Mouse (Mus musculus) urinary bladder, postnatal 4 days (tissue): ENCODE measurements around the gene Gon7.

Experiments
- DNase-seq, 2 experiments: peaks; one replicate each; pipeline ENCODE4 v3.0.0; 2021 to 2022; ENCODE audit warnings: low spot score in 2 of 2

Gon7 gene

DNA sequence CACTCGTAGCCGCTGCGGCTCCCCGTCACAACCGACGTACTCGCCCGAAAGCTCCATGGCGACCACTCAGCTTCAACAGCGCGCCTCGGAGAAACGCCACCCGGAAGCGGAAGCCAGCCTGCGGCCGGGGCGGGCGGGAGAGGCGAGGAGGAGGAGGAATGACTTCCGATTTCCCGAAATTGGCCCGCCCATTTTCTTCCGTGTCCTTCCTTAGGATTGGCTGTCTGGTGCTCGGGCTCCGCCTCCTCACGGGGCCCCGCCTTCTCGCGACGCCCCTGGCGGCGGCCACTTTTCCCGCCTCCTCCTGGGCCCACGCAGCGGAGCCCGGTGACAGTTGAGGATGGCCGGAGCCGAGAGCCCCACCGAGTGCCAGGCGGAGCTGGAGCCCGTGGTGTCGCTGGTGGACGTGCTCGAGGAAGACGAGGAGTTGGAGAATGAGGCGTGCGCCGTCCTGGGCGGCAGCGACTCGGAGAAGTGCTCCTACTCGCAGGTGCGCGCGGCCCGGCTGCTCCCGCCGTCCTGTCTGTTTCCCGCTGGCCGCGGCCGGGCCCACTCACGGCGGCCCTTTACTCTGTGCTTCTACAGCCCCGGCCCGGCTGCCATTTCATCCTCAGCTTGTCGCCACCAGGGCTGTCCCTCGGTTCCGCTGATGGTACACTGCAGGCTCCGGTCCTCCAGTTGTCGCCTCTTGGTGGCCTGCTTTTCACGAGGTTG is at the start of gene Gon7, which contains the start of the genes Gm28051 and Ubr7:
Gon7 (minus strand) TSS at position 115 of the 714 bp plus-strand sequence.
Gm28051 (minus strand) TSS at position 77 of the 714 bp plus-strand sequence.
Ubr7 (plus strand) TSS at position 279 of the 714 bp plus-strand sequence.
- DNase-seq = peak; percentile 93 to 96

DNA sequence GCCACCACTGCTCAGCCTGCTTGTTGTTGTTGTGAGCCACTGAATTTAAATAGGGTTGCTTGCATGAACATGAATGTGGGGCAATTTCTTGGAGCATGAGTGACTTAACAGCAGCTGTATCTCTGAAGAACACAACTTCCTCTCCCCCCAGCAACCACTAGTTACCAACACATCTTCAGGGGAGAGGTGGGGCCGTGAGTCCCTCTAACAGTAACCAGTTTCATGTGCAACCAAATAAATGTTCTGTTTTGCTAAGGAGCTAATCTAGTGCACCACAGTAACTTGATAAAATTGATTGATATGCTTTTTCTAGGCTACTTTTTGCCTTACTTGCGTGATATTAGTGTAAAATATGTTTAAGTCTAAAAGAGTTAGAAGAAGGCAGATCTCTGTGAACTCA is 41.9 kb upstream of the Gon7 start:
- no peak for DNase-seq

DNA sequence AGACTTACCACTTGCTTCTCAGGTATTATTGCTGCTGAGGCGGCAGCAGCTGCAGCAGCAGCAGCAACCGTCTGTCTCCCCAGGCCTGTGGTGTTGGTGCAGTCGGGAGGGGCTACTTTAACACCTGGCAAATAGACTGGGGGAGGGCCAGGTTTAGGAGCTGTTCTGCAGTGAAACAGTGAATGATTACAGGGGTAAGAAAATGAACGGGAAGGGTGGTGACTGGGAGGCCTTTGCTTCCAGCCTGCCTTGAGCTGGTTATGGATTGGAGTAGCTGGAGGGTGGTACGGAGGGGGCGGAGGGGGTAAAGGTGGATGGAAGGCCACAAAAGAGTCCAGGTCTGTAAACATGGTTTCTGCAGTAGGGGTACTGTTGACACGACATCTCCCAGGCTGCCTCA is 30.3 kb upstream of the Gon7 start:
- no peak for DNase-seq

DNA sequence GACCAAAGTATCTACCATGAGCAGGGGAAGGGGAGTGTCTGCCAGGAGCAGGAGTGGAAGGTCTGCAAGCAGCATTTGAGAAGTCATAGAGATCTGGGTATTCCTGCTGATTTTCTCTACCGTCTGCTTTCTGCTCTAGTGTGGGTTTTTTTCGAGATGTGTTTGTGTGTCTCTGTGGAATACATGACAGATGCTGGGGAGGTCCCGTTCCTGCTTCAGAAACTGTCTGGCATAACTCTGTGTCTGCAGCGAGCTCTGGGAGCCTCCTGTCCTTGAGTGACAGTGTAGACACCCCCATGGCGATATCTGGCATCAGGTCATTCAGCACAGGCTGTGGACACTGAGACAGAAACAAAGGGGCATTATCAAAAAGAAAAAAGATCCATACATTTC is 28.0 kb upstream of the Gon7 start:
- no peak for DNase-seq

DNA sequence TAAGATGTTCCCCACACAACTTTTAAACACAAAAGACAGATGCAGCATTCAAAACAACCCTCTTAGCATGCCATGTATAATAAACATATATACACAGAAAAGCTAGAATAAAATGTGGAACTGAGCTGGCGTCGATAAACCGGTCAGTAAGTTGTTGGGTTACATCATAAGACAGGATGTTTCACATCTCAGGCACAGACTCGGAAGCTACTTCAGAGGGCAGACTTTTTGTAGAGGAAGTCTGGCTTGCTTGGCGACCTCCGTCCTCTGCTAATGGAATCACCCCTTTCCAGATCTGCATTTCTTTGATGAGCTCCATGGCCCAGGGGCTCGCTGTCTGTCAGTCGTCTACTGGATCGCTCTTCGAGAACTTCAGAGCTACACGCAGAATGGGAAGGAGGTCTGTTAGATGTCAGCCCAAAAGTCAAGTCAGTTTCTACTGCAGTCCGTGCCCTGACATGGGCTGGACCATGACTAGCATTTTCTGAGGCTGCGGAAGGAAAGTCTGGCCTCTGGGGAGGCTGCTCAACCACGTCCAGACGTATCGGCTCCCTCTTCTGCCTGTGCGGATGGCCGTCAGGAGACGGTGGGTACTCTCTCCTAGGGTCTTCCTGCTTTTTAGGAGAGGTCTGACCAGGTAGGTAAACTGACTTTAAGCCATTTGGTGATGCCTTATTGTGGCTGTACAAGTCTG is 27.4 kb upstream of the Gon7 start:
- no peak for DNase-seq

DNA sequence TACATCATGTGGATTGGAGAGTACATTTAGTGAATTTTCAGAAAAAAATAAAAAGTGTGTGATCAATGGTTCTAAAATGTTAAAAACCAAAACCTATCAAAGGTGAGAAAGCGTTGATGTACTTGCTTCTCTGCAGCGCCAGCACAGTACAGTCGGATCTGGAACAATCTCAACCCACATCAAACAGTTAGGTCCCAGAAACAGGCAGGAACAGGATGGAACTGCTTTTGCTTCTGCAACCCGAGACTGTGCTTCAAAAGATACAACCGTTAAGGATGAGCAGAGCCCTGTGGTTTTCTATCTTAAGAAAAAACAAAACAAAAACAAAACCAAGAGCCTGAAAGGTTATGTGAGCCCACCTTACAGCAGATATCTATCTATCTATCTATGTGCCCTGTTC is 25.2 kb upstream of the Gon7 start:
- no peak for DNase-seq

DNA sequence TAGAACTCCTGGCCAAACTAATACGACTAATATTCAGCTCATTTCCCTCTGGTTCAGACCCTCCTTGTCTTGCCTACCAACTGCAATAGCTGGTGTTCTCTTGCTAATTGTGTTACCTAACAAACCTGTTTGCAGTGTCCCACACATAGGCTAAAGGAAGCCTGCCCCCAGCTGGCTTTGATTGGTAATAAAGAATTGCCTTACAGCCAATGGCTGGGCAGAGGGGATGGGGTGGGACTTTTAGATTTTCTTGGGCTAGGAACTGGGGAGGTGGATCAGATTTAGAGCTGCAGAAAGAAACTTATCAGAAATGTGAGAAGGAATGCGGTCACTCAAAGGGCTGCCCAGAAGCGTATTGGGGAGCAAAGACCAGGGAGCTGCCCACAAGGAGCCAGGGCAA is 21.8 kb upstream of the Gon7 start:
- no peak for DNase-seq

DNA sequence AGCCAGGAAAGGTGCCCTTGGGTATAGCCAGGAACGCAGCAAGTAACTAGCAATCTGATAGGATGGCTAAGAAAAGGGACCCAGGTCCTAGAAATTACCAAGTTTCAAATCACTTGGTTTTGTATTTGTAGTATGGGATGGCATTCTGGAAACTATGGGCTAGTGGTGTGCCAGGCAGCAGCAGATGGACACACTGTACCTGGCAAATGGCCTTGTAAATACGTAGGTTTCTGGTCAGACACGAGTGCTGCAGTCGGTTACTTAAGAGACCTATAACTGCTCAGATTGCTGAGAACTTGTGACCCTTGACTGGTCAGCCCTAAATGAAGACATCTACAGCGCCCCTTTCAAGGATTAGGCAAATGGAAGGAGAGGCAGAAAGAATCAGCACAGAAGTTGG is 20.5 kb upstream of the Gon7 start:
- no peak for DNase-seq

DNA sequence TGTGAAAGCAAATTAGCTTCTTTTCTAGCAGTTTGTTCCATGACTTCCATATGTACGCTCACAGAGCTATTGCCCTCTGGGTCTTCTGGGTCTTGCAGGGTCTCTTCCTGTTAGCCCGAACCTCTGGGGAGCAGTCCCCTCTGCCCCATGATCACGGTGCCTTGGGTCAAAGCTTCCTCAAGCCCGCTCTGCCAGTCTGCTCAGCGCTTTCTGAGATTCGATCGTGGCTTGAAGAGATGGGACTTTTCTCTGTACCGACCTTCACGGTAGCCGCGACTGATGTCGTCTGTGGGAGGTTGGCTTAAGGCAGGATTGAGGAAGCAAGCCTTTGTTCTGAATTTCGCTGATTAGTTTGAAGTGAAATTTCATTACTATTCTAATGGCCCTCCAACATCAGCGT is 18.4 kb upstream of the Gon7 start:
- DNase-seq = no peak

DNA sequence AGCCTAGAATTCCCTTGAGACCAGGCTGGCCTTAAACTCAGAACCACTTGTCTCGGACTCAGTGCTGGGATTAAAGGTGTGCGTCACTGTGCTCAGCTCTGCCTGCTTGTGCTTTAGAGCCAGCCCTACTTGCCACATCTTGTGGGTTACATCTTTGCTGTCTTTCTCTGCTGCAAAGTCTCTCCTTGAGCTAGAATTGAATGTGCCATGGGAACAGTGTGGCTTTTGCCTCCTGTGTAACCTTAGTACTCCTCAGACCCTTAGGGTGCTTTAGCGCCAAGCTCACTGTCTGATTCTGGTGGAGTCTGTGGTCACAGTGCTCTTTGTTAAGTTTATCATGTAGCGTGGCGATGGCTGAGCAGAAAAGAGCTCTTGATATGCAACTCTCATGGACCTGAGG is 15.1 kb upstream of the Gon7 start:
- DNase-seq = no peak

DNA sequence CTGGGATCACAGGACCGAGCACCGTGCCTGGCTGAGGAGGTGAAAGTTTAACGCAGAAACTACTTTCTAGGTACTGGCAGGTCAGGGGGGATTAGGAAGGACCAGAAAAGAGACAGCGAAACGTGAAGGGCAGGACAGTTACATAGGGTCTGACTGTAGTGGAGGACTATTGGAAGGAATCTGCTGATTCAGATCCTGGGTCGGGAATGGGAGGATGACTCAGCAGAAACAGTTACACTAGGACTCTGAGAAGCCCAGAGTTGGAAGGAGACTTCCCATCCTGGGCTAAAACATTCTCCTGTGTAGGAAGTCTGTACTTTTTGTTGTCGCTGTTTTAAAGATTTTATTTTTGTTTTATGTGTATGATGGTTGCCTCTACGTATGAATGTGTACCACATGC is 14.0 kb upstream of the Gon7 start:
- DNase-seq = no peak

DNA sequence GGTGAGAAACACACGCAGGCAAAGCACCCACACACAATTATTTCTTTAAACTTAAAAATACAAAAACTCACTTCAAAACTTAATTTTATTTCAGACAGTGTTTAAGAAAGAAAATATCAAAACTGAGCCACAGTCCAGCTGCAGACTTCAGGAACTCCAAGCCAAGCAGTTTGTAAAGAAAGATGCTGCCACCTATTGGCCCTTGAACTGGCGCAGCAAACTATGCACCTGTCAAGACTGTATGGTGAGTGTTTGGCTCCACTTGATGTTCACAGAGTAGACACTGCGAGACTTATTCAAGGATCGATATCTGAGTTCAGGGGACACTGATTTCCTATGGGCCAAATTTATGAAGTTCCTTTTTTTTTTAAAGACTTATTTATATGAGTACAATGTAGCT is 11.4 kb upstream of the Gon7 start:
- no peak for DNase-seq

DNA sequence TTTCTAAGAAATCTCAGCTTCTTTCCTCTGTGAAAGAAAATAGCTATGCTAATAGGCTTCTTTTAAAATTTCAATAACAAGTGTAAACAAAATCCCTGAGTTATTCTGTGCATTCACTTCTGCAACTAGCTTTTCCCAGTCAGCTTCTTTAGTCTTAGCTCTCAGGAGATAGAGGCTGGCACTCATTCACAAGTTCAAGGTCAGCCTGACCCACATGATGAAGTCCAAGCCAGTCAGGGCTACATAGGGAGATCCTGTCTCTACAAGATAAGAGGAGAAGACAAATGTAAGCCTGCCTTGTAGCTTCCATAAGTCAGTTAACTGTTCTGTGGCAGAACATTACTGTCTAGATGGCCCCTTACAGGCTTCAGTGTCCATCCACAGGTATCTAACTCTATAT is 6.1 kb upstream of the Gon7 start:
- no peak for DNase-seq

DNA sequence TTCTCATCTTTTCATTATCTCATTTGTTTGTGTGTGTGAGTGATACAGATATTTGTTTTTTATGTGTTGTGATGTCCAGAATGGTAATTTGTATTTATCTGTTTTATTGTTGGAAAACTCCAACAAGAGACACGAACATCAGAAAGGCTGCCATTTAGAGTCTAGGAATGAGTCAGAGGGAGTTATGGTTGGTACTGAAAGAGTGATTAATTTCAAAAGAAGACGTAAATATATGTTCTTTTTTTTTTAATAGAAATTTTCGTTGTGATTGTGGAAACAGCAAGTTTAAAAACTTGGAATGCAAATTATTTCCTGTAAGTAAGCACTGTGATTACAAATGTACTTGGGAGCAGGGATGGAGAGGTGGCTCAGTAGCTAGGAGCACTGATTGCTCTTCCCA is 4.1 kb upstream of the Gon7 start:
- DNase-seq = no peak

DNA sequence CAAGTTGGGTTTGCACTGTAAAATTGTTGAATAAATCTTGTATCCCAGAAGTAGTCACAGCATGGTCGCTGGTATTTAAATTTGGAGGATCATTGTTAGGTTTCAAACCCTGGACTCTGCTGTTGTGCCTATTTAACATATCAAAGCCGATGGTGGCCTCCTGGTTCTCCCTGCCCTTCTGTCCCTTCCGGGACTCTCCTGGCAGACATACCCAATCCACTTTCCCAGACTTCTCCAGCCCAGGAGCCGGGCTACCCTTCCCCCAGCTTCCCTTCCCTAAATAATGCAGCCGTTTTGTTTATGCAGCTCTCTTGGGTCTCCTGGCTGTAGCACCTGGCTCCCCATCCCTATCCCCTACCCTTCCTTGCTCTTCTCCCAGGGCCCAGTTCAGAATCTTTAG is 1.3 kb upstream of the Gon7 start:
- no peak for DNase-seq

DNA sequence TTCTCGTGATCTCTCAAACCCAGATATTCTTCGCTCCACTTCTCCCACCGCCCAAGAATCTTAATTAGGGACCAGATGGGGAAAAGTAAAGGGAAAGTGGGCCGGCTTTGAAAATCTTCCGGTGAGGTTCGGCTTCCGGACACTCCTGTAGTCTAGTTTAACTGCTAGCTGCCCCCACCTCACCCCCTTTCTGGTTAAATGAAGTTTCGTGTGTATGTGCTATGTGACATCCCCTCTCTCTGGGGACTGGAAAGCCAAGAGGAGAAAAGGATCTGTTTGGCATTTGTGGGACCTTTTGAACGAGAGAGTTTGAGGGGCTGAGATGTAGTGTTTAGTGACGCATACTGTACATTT is 777 bp upstream of the Gon7 start, which contains the start of gene Gm20604:
Gm20604 (minus strand) TSS at position 270 of the 354 bp plus-strand sequence.
- no peak for DNase-seq

DNA sequence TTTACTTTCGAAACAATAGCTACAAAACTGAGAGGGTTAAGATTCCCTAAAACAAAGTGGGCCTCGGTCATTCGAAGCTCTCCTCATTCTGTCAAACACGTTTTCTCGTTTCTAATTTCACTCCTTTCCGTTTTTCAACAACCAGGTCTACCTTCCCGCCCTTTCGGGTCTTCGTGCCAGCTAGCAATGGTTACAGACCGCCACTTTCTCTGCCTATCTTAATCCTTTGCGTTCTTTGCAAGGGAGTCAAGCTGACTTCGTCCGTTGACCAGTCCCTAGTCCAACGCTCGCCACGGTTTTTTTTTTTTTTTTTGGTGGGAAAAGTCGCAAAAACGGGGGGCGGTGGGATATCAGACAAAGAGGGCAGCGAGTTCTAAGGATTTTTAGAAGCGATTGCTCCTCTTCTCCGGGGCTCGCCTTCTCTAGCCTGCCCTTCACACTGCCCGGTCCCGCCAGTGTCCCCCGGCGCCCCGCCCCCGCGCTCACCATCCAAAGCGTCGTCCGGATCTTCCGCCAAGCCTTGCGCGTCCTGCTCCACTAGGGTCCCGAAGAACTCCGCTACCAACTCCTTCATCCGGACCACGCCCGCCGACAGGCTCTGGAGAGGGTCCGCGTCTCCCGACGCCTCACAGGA is 431 bp downstream of the Gon7 start:
- no peak for DNase-seq

DNA sequence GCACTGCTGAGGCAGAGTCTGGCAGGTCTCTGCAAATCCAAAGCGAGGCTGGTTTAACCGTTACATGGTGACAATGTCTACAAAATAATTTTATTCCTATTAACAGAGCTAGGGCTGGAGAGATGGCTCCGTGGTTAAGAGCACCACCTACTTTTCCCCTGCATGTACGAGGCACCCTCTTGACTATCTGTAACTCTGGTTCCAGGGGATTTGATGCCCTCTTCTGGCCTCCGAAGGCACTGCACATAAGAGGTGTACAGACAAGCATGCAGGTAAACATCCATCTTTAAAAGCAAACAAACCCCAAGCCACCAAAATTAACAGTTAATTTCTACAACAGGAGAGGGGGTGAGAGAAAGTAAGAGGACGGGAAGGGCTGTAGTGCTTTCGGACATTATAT is 1.3 kb downstream of the Gon7 start:
- no peak for DNase-seq

DNA sequence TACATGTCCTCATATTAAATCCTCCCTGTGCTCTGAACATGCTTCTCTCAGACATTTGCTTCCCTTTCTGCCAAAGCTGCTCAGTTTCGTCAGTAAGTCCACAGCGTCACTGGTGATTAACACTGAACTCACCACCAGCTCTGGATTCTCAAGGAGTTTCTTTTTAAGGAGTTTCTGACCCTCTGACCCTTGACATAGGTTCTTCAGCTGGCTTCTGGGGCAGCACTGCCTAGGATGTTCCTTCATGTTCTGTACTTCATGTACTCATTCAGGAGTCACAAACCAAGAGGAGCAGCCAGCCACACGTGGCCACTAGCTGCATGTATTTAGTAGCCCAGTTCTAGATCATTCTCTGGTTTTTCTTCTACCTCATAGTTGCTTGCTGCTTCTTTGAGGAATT is 9.3 kb downstream of the Gon7 start:
- no peak for DNase-seq

DNA sequence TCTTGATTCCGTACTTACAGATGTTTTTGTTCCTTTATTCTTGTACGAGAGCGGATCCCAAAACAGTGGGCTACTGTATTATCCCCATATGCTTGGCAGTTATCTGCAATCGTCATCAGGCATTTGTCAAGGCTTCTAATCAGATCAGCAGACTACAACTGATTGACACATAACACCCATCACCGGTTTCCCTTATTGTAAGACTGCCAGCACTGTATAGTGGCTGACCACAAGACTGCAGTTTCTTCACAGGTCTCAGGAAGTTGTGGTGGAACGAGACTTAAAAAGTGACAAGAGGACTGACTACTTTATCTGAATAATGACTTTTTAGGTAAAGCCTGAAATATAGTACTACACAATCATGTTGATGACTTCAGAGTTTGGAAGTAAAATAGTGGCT is 12.8 kb downstream of the Gon7 start:
- DNase-seq = no peak

DNA sequence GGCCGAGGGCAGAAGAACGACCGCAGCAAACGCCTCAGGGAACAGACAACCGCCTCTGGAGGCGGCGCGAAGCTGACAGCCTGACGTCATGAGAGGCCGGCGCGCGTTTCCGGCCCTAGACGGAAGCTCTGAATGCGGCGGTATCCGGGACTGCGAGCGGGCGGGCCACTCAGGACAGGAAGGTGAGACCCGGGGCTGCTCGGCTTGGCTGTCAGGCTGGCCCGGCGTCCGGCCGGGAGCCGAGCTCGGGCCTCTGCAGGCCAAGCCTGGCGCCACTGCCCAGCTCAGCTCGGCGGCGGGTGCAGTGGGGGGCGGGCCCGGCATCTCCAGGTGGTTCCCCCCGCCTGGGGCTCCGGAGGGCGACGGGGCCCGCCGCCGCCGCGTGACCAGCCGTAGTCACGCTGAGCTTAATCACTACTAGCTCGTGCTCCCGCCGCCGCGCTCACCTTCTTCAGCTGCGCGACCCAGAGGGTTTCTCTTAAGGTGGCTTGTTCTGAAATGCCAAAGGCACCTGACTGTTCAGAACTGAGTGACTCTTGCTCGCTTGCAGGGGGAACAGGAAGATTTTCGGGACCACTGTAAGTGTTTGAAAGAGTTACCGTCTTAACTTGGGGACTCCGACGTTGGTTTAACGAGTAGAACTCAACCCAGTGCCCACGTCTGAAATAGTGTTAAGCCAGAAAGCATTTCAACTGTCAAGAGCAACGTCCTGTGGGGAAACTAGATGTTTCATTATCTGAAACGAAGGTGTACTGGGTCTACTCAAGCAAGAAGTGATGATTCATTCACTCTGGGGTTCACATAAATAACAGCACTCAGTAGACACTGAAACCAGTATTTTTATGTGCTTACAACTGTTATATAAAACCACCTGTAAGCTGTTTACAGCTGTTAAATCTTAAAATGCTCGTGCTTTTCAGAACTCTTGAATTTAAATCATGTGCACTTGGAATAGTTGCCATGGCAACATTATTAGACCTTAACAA is 13.7 kb downstream of the Gon7 start, which contains the start of the genes Moap1 and Tmem251:
Moap1 (minus strand) TSS at position 73 of the 986 bp plus-strand sequence.
Tmem251 (plus strand) TSS at position 174 of the 986 bp plus-strand sequence.
- peak; percentile 79 to 91 for DNase-seq
